Mouse (Mus musculus) liver, postnatal 0 days (tissue): ENCODE data around the gene 9030025P20Rik. TPM values are rescaled to one million over a fixed set of nuclear protein-coding genes. Genes with fewer than 3 reads are reported as not detected.
"Not testable (repeated sequence)": the region's sequence is repeated elsewhere in the genome, so short reads cannot be mapped to it uniquely, and the experiment has no call there.

Experiments
- ATAC-seq: fragments of 200-750 bp; cut with Nextera tagmentation; 2 replicates; pipeline ENCODE4 v1.8.0; 2017; ENCODE audit warnings: mild to moderate bottlenecking, moderate library complexity
- DNase-seq: peaks from one replicate; pipeline ENCODE4 v3.0.0-alpha.2; 2016
- H3K27ac ChIP-seq: fragments of 300-500 bp; sonication (generic); 2 replicates; pipeline ENCODE4 v1.5.1; 2014; ENCODE audit warnings: antibody characterized with exemption, moderate library complexity, mild to moderate bottlenecking, low read depth
- H3K27me3 ChIP-seq: fragments of 300-500 bp; sonication (generic); 2 replicates; pipeline ENCODE4 v1.6.1; 2014; ENCODE audit warnings: low read length, control low read depth, mixed read lengths; ENCODE audit not compliant: insufficient read depth
- H3K36me3 ChIP-seq: fragments of 300-500 bp; sonication (generic); replicated peaks from 2 replicates; pipeline ENCODE4 v1.6.1; 2014; ENCODE audit warnings: mild to moderate bottlenecking, control low read depth, low read length, moderate library complexity, mixed read lengths; ENCODE audit not compliant: insufficient read depth
- H3K4me1 ChIP-seq: fragments of 300-500 bp; sonication (generic); 2 replicates; pipeline ENCODE4 v1.6.1; 2014; ENCODE audit warnings: antibody characterized with exemption, mild to moderate bottlenecking, control low read depth; ENCODE audit not compliant: insufficient read depth
- H3K4me2 ChIP-seq: fragments of 300-500 bp; sonication (generic); 2 replicates; pipeline ENCODE4 v1.6.1; 2014; ENCODE audit warnings: low read depth, mild to moderate bottlenecking, low read length, moderate library complexity, mixed read lengths
- H3K4me3 ChIP-seq: fragments of 300-500 bp; sonication (generic); 2 replicates; pipeline ENCODE4 v1.5.1; 2014; ENCODE audit warnings: low read depth, low read length
- H3K9ac ChIP-seq: fragments of 300-500 bp; sonication (generic); replicated peaks from 2 replicates; pipeline ENCODE4 v1.6.1; 2014; ENCODE audit warnings: mild to moderate bottlenecking, moderate library complexity
- H3K9me3 ChIP-seq: fragments of 300-500 bp; sonication (generic); 2 replicates; pipeline ENCODE4 v1.6.1; 2016; ENCODE audit warnings: mild to moderate bottlenecking, control low read depth, low read length, mixed read lengths
- CTCF ChIP-seq: sonication (generic); IDR thresholded peaks from 2 replicates; pipeline ENCODE4 v1.5.1; 2016; ENCODE audit warnings: antibody characterized with exemption, low read depth
- EP300 ChIP-seq: IDR thresholded peaks from 2 replicates; pipeline ENCODE4 v1.6.1; 2016; ENCODE audit warnings: antibody characterized with exemption, low read depth, mild to moderate bottlenecking
- WGBS: fragments of 180-500 bp; shearing (Covaris S2); extraction: QIAGEN DNeasy Blood & Tissue Kit; methylation state at CpG from one replicate; pipeline ENCODE4 v1.1.7; 2014; ENCODE audit not compliant: insufficient replicate concordance; 5-methylcytosine and 5-hydroxymethylcytosine counted together
- polyA plus RNA-seq: library from polyadenylated mRNA; unstranded; fragments of >200 nt; fragmentation: Nextera tagmentation; extraction: Ambion mirVana; gene quantifications from 2 replicates; pipeline ENCODE4 v1.2.1, GENCODE M21; 2015

The 9030025P20Rik gene
- polyA plus RNA-seq, 1 experiment from 2014 or later, result 3.9 TPM

- H3K9me3 ChIP-seq, result no peaks in the 10 kb centered on the region
Measured at GRCm38 (mm10) chr17:14959979-14960378, 18.3 kb upstream of the 9030025P20Rik start.

GRCm38 (mm10) chr17:14960520-14960919, 17.7 kb upstream of the 9030025P20Rik start:
- TF ChIP-seq CTCF (no peak), EP300 (no peak)
- under 1% methylated on average over 20 of the region's 23 CpGs for WGBS
- Histone ChIP-seq H3K9ac (peak overlapping the region; percentile 93), H3K9me3 (no peaks in the 10 kb centered on the region), H3K27me3 (no peaks in the 10 kb centered on the region), H3K27ac (peak overlapping the region; percentile 92), H3K4me3 (peak overlapping the region; percentile 79), H3K36me3 (peaks cover 12% of the 10 kb centered on the region), H3K4me1 (peaks cover 6% of the 10 kb centered on the region; the same call in 1 of the 2 replicates), H3K4me2 (peak overlapping the region; percentile 93)
- ATAC-seq (peak; percentile 20), DNase-seq (peak; percentile 47)

More at GRCm38 (mm10) chr17:14959979-14960378, 18.3 kb upstream of the 9030025P20Rik start:
- Histone ChIP-seq H3K36me3 (peaks cover 13% of the 10 kb centered on the region), H3K9ac (peak overlapping the region; percentile 61), H3K27ac (0 out of 2 replicates have a peak overlapping the region, but pooled peaks have one; percentile 18), H3K4me3 (peak overlapping the region; percentile 79), H3K4me2 (peak overlapping the region; percentile 93), H3K27me3 (no peaks in the 10 kb centered on the region), H3K4me1 (peaks cover 6% of the 10 kb centered on the region; the same call in 1 of the 2 replicates)
- WGBS, result 29% methylated on average over 3 of the region's 3 CpGs
- ATAC-seq (peak; percentile 18; the same call in 1 of the 2 replicates), DNase-seq (peak; percentile 36)
- TF ChIP-seq CTCF (no peak), EP300 (no peak)

GRCm38 (mm10) chr17:14960951-14961556, 17.2 kb upstream of the 9030025P20Rik start, which contains the start of gene Phf10:
Gene Phf10 (minus strand): TSS chr17:14961273.
- H3K4me1 ChIP-seq, H3K27me3 ChIP-seq, H3K9me3 ChIP-seq: not testable (repeated sequence)
- Histone ChIP-seq H3K4me3 (peak within 1 kb of the TSS; percentile 79), H3K27ac (peak within 1 kb of the TSS; percentile 92), H3K36me3 (peaks cover 12% of the 10 kb centered on the region), H3K4me2 (peak within 1 kb of the TSS; percentile 93), H3K9ac (peak within 1 kb of the TSS; percentile 93)
- DNase-seq (peak; percentile 55), ATAC-seq (peak; percentile 86)
- WGBS, result under 1% methylated on average over 41 of the region's 100 CpGs

- not testable (repeated sequence) for H3K4me1 ChIP-seq, H3K27ac ChIP-seq, H3K4me2 ChIP-seq, DNase-seq, H3K9ac ChIP-seq, H3K27me3 ChIP-seq, H3K36me3 ChIP-seq, H3K9me3 ChIP-seq, H3K4me3 ChIP-seq
- peak; percentile 61 for ATAC-seq
- WGBS, result no CpG with 5 or more reads among the region's 44 CpGs
Measured at GRCm38 (mm10) chr17:14961557-14962154, 16.6 kb upstream of the 9030025P20Rik start.

- ATAC-seq, result peak; percentile 80
- H3K27me3 ChIP-seq, H3K4me2 ChIP-seq, H3K4me3 ChIP-seq, DNase-seq, H3K4me1 ChIP-seq, H3K9me3 ChIP-seq, H3K27ac ChIP-seq, H3K36me3 ChIP-seq, H3K9ac ChIP-seq: not testable (repeated sequence)
- no CpG with 5 or more reads among the region's 6 CpGs for WGBS
Measured at GRCm38 (mm10) chr17:14968373-14968913, 9.8 kb upstream of the 9030025P20Rik start.

GRCm38 (mm10) chr17:14977718-14978361, 428 bp upstream of the 9030025P20Rik start:
- not testable (repeated sequence) for H3K4me2 ChIP-seq, H3K36me3 ChIP-seq, H3K27ac ChIP-seq, H3K4me1 ChIP-seq, DNase-seq, H3K27me3 ChIP-seq, H3K9me3 ChIP-seq, H3K9ac ChIP-seq, H3K4me3 ChIP-seq
- peak; percentile 43 for ATAC-seq
- under 1% methylated on average over 4 of the region's 7 CpGs for WGBS

GRCm38 (mm10) chr17:14990116-14990702, 11.9 kb downstream of the 9030025P20Rik start:
- H3K9me3 ChIP-seq, H3K27me3 ChIP-seq, H3K36me3 ChIP-seq, H3K4me2 ChIP-seq, H3K4me1 ChIP-seq, H3K9ac ChIP-seq, ATAC-seq, DNase-seq, H3K27ac ChIP-seq, H3K4me3 ChIP-seq: not testable (repeated sequence)
- whole genome bisulfite sequencing, result 78% methylated on average over 4 of the region's 5 CpGs

- H3K27ac ChIP-seq, H3K9ac ChIP-seq, H3K4me3 ChIP-seq, H3K4me2 ChIP-seq, DNase-seq, H3K36me3 ChIP-seq, H3K4me1 ChIP-seq, H3K9me3 ChIP-seq, H3K27me3 ChIP-seq: not testable (repeated sequence)
- ATAC-seq, result peak; percentile 80
- no CpG with 5 or more reads among the region's 98 CpGs for WGBS
Measured at GRCm38 (mm10) chr17:14992522-14993138, 14.4 kb downstream of the 9030025P20Rik start.
